Mouse (Mus musculus): Measurements from ENCODE around the gene Hpd.

The Hpd gene

DNA sequence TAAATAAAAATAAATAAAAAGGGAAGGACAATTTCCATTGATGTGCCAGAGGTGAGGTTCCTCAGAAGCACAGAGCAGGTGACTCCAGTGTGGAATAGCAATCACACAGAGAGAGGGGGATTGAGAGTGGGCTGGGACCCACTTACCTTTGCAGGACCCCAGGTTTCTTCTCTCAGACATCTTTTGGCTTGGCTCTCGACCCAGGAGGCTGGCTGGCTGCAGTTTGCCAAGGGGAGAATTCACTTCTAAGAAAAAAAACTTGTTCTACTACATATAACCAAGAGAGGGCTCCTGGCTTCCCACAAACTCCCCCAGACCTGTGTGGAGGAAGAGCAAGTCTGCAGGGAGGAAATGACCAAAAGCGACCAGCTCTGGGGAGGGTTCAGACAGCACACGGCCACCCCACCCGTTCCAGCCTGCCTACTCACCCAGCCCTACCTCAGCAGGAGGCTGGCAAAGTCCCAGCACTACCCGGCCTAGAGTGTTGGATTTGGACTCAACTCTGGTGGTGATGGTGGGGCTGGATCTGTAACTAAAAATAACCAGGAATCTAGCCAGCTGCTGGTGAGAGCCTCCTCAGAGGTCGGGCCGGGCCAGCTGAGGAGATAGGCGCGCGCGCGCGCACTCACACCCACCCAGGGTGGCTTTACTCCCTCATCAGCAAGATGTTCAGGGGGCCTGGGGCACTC is 48.2 kb downstream of the Hpd start:
- DNase-seq: peak; percentile 71

GRCm38 (mm10) chr5:123133784-123134143 is 48.8 kb downstream of the Hpd start:
- no peak for DNase-seq

DNA sequence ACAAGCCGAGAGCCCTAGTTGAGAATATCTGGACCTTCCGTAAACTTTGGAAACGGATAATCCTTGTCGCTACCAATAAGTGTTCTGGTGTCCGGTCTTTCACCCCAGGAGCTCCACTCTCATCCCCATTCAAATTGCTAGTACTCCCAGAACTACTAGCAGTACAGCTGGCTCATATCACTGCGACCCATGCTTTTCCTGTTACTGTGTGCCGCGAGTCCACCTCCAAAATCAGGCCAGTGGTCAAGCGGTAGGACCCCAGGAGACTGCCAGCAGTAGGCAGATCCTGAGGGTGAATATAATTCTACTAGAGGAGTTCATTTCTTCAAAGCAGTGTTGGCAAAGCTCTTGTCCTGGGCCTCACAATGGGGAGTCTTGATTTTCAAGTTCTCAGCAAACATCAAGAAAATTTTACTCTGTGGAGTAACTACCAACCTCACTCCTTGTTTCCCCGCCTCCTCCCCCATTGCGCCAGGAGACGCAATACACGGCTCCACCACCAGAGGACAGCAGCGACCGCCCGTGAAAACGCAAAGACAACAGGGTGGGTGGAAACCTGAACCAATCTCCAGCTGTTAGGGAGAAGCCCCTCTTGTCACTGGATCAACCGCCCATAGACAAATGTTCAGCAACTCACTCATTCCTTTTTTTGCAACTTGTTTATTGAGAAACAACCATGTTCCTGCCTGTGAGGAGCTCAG is 49.3 kb downstream of the Hpd start:
- DNase-seq: peak; percentile 89

DNA sequence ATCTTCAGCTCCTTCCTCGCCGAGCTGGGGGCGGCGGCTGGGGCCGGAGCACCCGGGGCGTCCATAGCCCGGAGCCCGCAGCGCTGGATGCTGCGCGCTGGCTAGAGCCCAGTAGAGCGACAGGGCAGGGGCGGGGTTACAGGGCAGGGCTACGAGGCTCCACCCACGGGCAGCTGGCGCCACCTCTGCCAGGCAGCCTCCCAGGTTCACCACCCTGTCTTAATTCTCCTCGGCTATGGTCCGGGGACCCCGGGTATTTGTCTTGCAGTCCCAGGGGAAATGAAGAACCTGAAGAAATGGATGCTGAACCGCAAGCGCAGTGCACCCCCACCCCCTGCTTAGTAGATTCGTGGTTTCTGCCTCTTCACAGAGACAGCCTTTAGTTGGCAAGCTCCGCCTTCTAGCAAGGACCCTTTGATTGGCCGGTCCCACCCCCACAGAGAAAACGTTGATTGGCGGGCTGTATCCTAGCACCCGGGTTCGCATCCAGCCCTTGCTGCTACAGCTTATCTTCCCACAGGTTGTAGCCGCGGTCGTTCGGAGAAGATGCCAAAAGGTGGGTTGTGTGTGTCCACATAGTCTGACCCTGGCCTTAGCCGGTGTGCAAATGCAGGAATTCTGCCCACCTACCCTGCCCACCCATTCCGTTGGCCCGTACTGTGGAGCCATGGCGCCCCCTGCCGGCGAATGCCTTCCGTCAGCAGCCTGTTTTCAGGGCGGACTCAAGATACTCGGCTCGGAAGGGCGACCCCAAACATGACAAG is 50.0 kb downstream of the Hpd start, which contains the start of gene Rhof:
Rhof (minus strand) TSS at position 385 of the 764 bp plus-strand sequence.
- peak; percentile 85 for DNase-seq

GRCm38 (mm10) chr5:123130814-123131148 is 51.7 kb downstream of the Hpd start:
- DNase-seq: no peak

DNA sequence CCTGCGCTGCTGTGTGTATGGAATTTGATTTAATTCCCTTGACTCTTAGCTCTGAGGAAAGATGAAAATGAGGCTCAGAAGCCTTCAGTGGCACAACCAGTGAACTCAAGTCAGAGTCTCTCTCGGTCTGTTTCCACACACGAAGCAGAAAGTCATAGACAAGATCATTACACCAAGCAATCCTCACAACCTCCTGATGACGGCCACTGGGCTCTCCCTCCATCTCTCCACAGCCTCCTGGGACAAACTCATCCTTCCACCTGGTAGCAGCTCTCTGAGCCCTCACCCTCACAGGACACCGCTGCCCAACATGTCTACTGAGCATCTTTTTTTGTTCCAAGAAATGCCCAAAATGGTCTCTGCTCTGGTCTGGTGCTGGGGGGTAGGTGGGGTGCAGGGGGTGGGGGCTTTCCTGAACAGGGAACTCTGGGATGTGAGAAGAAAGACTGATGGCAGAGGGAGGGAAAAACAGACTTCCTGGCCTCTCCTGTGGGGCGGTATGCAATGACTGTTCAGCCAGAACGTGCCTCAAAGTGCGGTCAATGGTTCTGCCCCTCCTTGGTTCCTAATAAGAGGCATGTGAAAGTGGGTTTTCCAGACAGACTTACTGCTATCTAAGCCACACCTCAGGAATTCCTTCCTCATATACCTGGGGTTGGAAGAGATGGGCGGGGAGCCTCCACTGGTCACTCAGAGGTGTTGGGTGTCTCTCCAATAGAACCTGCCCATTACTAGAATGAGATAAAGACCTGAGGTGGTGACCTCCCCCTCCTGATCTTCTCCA is 52.3 kb downstream of the Hpd start:
- DNase-seq: no peak

DNA sequence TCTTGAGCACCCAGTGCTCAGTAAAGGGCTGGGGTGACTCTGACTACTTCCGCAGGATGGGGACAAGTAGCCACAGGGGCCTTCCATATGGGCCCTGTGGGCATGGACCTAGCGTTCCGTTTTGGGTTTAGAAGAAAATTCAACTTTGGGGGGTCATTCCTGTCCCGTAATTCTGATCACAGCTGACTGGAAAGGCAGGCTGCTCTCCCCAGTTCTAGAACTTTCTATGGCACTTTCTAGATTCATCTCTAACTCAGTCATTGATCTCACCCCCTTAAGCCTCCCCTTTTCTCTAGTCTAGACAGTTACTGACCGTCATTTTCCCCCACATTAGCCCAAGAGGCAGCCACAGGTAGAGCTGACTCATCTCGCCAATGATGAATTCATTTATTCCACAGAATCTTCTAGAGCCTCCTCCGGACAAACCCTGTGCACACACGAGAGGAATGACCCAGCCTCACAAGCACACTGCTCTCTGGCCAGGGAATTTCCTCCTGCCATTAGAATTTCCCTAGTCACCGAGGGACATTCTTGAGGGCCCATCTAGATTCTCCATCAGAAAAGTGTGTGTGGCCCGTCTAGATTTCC is 53.3 kb downstream of the Hpd start:
- no peak for DNase-seq

DNA sequence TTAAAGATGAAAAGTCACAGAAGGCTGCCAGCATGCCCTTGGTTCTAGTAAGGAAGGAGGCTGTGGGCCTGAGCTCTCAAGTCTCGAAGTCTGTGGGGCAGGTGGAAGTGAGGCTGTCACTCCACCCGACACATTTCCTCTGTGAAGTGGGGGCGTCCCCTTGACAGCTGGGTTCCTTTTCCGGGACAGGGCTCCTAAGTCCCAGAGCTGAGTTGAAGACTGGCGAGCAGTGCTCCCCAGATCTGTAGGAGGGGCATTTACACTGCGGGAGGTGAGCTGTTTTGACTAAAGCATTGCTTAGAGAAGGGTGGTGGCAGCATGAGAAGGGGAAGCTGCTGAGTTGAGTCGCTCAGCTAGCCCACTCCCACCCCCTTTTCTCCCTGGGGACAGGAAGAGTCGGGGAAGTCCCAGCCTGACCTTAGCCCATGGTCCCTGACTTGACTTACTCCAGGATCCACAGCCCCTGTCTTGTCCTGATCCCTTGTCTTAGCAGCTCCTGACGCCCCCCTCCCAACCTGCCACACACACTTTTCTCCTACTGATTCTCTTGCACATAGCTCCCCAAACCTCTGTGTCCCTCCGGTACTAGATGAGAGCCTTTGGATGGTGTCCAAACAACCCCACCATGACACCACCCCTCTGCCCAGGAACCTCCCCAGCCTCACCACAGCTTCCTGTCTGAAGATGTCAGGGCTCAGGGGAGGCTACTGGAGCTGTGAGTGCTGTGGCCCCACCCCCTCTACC is 53.9 kb downstream of the Hpd start:
- DNase-seq: no peak

DNA sequence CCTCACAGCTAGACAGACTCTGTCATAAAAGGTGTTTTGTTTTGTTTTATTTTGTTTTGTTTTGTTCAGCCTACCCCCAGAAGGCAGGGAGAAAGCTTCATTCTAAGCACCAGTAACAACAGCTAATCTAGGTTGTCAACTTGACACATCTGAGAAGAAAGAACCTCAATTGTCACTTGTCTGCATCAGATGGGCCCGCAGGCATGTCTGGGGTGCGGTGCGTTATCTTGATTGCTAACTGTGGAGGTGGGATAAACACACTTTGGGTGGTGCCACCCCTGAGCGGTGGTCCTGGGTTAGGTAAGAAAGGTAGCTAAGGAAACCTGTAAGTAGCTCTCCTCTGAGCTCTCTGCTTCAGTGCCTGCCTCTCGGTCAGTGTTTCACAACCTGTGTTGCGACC is 55.5 kb downstream of the Hpd start:
- DNase-seq: no peak

DNA sequence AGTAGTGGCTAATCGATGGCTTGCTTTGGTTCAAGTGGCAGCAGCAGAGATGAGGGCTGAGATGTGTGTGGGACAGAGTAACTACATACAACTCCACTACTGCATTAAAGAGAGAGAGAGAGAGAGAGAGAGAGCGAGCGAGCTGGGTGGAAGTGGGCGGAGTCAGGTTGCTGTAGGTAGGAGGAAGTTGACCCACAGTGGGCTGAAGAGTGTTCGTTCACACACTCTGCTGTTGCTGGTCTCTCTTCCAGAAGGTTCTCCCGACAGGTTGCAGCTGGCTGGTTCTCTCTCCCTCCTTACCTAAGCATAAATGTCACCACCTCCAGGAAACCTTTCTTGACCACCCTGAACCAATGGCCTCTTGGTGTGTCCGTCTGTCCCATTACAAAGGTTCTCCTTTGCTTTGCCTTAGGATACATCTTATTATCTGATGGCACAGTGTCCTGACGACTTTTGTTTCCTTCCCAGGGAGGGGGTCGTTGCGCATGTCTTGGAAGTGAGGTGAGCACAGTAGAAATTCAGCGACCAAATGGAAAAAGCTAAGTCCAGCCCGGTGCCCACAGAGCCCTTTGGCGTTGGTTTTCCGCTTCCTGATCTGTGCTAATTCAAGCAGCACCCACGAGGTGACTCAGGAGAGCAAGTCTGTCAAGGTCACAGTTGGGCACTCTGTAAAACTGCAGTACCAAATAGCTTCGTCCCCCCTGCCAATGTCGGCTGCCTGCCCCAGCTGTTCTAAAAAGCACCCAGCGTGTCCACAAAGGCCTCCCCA is 56.7 kb downstream of the Hpd start:
- peak; percentile 46 for DNase-seq

DNA sequence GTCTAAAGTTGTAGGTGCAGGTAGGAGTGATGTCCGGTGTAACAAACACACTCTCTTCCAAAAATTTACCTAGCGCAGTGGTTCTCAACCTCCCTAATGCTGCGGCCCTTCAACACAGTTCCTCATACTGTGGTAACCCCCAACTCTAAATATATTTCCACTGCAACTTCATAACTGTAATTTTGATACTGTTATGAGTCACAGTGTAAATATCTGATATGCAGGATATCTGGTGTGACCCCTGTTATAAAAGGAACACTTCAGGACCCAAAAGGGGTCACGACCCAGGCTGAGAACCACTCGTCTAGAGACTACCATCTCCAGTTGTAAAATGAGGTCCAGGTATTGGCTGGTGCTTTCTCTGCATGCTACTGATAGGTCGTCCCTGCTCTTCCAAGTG is 57.4 kb downstream of the Hpd start:
- no peak for DNase-seq

- DNase-seq: no peak
Measured at GRCm38 (mm10) chr5:123122181-123122580, 60.3 kb downstream of the Hpd start.

All from kidney, postnatal 14 days (tissue).